Comparison of ENCODE assay signal across 19 mouse cellular contexts in the genomic region with DNA sequence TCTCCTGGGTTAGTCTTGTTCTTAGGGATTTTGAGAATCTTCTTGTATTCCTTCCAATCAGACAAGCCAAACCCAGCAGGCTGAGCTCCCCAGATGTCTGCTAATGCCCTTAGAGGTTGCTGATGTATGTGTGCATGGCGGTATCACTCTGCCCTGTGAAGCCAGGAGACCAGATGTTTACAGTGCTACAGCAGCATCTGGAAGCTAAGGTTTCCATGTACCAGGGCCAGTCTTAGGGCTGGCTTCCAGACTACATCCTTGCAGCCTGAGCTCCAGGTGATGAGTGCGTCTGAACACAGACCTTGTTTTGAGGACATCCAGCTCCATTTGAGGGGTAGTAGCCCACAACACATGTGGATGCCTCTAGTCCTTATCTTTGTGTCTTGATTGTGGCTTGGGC.
DNase-seq lines count a peak whose midpoint lies in the region; ATAC-seq lines count a peak whose summit lies in the region.
"Had no signal": no experiment of that assay in that cellular context is flagged by ENCODE, and none has a peak within 500 bp of the region (broad histone marks: within the 10 kb centered on the region; RNA-seq: fewer than 3 reads in every experiment).

No protein-coding gene starts in this region.

- H3K27me3 ChIP-seq in limb, embryonic 11.5 days (ENCODE audit: control insufficient read depth, insufficient read depth, low read length): no peaks in the 10 kb centered on the region
- no peaks in the 10 kb centered on the region for H3K27me3 ChIP-seq in limb, embryonic 10.5 days (ENCODE audit: low read depth, poor library complexity, severe bottlenecking)
- peaks cover 14% of the 10 kb centered on the region for H3K27me3 ChIP-seq in limb, embryonic 12.5 days
- peaks cover 9% of the 10 kb centered on the region; the same call in 1 of the 2 replicates for H3K27me3 ChIP-seq in limb, embryonic 13.5 days
- H3K27me3 ChIP-seq: embryonic facial prominence, embryonic 12.5 days; forebrain, embryonic 13.5 days; forebrain, embryonic 15.5 days had no signal

- no peak overlapping the region for H3K9ac ChIP-seq in limb, embryonic 11.5 days (ENCODE audit: low read length)
- H3K9ac ChIP-seq in limb, embryonic 12.5 days (replicated peaks): no peak overlapping the region
- no peak overlapping the region for H3K9ac ChIP-seq in limb, embryonic 13.5 days
- H3K9ac ChIP-seq: embryonic facial prominence, embryonic 12.5 days; forebrain, embryonic 13.5 days; forebrain, embryonic 15.5 days had no signal

- no peak overlapping the region for H3K4me2 ChIP-seq in limb, embryonic 11.5 days (ENCODE audit: low read depth, severe bottlenecking)
- no peak overlapping the region for H3K4me2 ChIP-seq in limb, embryonic 12.5 days
- H3K4me2 ChIP-seq in limb, embryonic 13.5 days (replicated peaks): no peak overlapping the region
- H3K4me2 ChIP-seq: embryonic facial prominence, embryonic 12.5 days; forebrain, embryonic 13.5 days; forebrain, embryonic 15.5 days had no signal

- no peak overlapping the region for H3K4me3 ChIP-seq in limb, embryonic 11.5 days (ENCODE audit: low read depth, low read length)
- H3K4me3 ChIP-seq in limb, embryonic 10.5 days: no peak overlapping the region
- no peak overlapping the region for H3K4me3 ChIP-seq in limb, embryonic 12.5 days (replicated peaks)
- H3K4me3 ChIP-seq in limb, embryonic 13.5 days: no peak overlapping the region
- H3K4me3 ChIP-seq: embryonic facial prominence, embryonic 10.5 days; embryonic facial prominence, embryonic 12.5 days; forebrain, embryonic 13.5 days; forebrain, embryonic 15.5 days had no signal

- H3K9me3 ChIP-seq in limb, embryonic 11.5 days (ENCODE audit: control insufficient read depth, low read length): no peaks in the 10 kb centered on the region
- no peaks in the 10 kb centered on the region for H3K9me3 ChIP-seq in limb, embryonic 10.5 days (replicated peaks)
- no peaks in the 10 kb centered on the region for H3K9me3 ChIP-seq in limb, embryonic 12.5 days
- H3K9me3 ChIP-seq in limb, embryonic 13.5 days: no peaks in the 10 kb centered on the region
- H3K9me3 ChIP-seq: embryonic facial prominence, embryonic 10.5 days; embryonic facial prominence, embryonic 12.5 days; forebrain, embryonic 13.5 days; forebrain, embryonic 15.5 days had no signal

- 69% methylated on average over 2 of the region's 2 CpGs for WGBS in limb, embryonic 11.5 days
- 76% methylated on average over 2 of the region's 2 CpGs for WGBS in limb, embryonic 10.5 days
- WGBS in limb, embryonic 12.5 days: 38% methylated on average over 2 of the region's 2 CpGs
- 43% methylated on average over 2 of the region's 2 CpGs for WGBS in limb, embryonic 13.5 days

- peak; percentile 36 for DNase-seq in limb, embryonic 11.5 days (ENCODE audit: low spot score)
- no peak for DNase-seq in limb, embryonic 10.5 days (ENCODE audit: low spot score)
- DNase-seq in yolk sac, embryonic 10.5 days (ENCODE audit: low spot score): peak; percentile 10
- no peak for DNase-seq in left cerebral cortex, adult 9 months (ENCODE audit: low spot score in 2 of 2)
- DNase-seq in adrenal gland, postnatal 36 days: no peak
- DNase-seq: adrenal gland, adult 2 months; adrenal gland, postnatal 10 days; adrenal gland, postnatal 25 days; cerebellum, adult 11-12 months; cerebellum, adult 2 months; cerebellum, adult 9-10 months; cerebellum, postnatal 10 days; cerebellum, postnatal 25 days had no signal

- H3K36me3 ChIP-seq in limb, embryonic 11.5 days (ENCODE audit: control insufficient read depth, insufficient read depth, low read length): no peaks in the 10 kb centered on the region
- no peaks in the 10 kb centered on the region for H3K36me3 ChIP-seq in limb, embryonic 10.5 days
- no peaks in the 10 kb centered on the region for H3K36me3 ChIP-seq in limb, embryonic 12.5 days
- H3K36me3 ChIP-seq in limb, embryonic 13.5 days: no peaks in the 10 kb centered on the region
- H3K36me3 ChIP-seq: embryonic facial prominence, embryonic 10.5 days; embryonic facial prominence, embryonic 12.5 days; forebrain, embryonic 15.5 days had no signal

- H3K27ac ChIP-seq in limb, embryonic 11.5 days (replicated peaks; ENCODE audit: low read depth, low read length): no peak overlapping the region
- H3K27ac ChIP-seq in limb, embryonic 10.5 days: no peak overlapping the region
- H3K27ac ChIP-seq in limb, embryonic 12.5 days: peak overlapping the region; percentile 31; the same call in 1 of the 2 replicates
- peak overlapping the region; percentile 34; the same call in 1 of the 2 replicates for H3K27ac ChIP-seq in limb, embryonic 13.5 days
- H3K27ac ChIP-seq: embryonic facial prominence, embryonic 10.5 days; embryonic facial prominence, embryonic 12.5 days; forebrain, embryonic 13.5 days; forebrain, embryonic 15.5 days had no signal

- peaks cover 7% of the 10 kb centered on the region for H3K4me1 ChIP-seq in limb, embryonic 11.5 days (ENCODE audit: control insufficient read depth, insufficient read depth, low read length)
- H3K4me1 ChIP-seq in limb, embryonic 10.5 days: peaks cover 21% of the 10 kb centered on the region
- H3K4me1 ChIP-seq in limb, embryonic 12.5 days (replicated peaks): peaks cover 14% of the 10 kb centered on the region
- peaks cover 23% of the 10 kb centered on the region for H3K4me1 ChIP-seq in limb, embryonic 13.5 days
- H3K4me1 ChIP-seq: embryonic facial prominence, embryonic 10.5 days; embryonic facial prominence, embryonic 12.5 days; forebrain, embryonic 13.5 days; forebrain, embryonic 15.5 days had no signal

- ATAC-seq in limb, embryonic 11.5 days (ENCODE audit: insufficient number of reproducible peaks, low FRiP score, low TSS enrichment, low read depth): no peak
- peak; percentile 63; the same call in 1 of the 2 replicates for ATAC-seq in limb, embryonic 12.5 days (ENCODE audit: insufficient number of reproducible peaks, insufficient read depth, low FRiP score, low TSS enrichment, low read depth)
- 0 out of 2 replicates have a peak, but pooled peaks have one; percentile 64 for ATAC-seq in limb, embryonic 13.5 days (ENCODE audit: low FRiP score, low read depth)
- ATAC-seq: forebrain, embryonic 13.5 days; forebrain, embryonic 15.5 days had no signal

Comparison
In these comparisons a context has a peak if more than half of its experiments do, and no peak if none do; other contexts are left out.
1. DNase-seq: peak in limb, embryonic 11.5 days (single experiment) and yolk sac, embryonic 10.5 days (single experiment); none in limb, embryonic 10.5 days (single experiment), left cerebral cortex, adult 9 months (0 of 2) and adrenal gland, postnatal 36 days (0 of 2).
2. H3K27ac ChIP-seq: peak in limb, embryonic 12.5 days (single experiment) and limb, embryonic 13.5 days (single experiment); none in limb, embryonic 11.5 days (single experiment) and limb, embryonic 10.5 days (single experiment).